Mouse (Mus musculus): Measurements from ENCODE around the gene Rassf1.

GRCm38 (mm10) chr9:107511436-107511835, 39.9 kb upstream of the Rassf1 start:
- TF ChIP-seq GATA1 (IDR thresholded peaks at IDR 0.05; ENCODE audit: borderline replicate concordance, low read length) (no peak), FLI1 (IDR thresholded peaks at IDR 0.05; ENCODE audit: low read length) (no peak)

Data from megakaryocyte, embryonic 14.5 days (primary cell).